Mouse (Mus musculus) ovary, adult 18-20 months (tissue): ENCODE measurements at regions not wholly inside any gene's neighbourhood (a gene's known extent, or its start where the extent isn't known, plus 50 kb on each side); places are given as distances from the start of the nearest gene placed in this dataset.
A peak's percentile ranks its signal among the peaks of the same experiment; 100 is the strongest.

ENCODE experiments used
- DNase-seq: peaks from one replicate; pipeline ENCODE4 v3.0.0; 2022; ENCODE audit warnings: low spot score, mixed read lengths

DNA sequence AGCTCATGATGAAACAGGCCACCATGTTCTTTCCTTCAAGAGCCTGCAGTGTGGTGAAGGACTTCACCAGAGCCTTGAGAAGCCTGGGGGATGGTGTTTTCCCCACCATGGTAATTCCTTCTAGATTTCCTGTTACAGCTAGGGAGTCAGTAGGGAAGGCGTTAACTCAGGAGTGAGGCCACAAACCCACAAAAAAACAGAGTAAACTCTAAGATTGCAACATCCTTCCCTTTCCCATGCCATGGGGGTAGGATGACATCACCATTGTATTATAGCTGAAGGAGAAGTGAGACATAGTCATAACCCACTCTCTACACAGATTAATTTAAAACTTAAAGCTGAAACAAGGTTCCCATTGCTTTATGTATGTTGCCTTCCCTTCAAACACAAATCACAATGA lies 218.7 kb upstream of the F930015N05Rik start:
- no peak for DNase-seq

DNA sequence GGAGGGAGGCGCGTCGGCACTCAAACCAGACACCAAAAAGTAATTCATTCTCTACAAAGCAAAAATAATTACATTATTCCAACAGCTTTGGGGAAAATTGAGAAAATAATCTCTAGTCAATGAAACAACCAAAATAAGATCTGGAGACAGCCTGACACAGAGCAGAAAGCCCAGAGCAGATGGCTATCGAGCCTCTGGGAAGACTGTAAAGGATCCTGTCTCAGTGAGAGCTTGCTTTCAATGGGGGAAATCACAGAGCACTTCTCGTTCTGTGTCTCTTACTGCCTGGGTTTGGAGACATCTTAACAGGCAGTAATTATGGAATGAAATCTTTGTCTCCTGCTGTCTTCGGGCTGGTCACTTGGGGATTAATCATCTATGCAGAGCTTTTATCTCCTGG lies 226.7 kb upstream of the F930015N05Rik start:
- DNase-seq, result no peak

DNA sequence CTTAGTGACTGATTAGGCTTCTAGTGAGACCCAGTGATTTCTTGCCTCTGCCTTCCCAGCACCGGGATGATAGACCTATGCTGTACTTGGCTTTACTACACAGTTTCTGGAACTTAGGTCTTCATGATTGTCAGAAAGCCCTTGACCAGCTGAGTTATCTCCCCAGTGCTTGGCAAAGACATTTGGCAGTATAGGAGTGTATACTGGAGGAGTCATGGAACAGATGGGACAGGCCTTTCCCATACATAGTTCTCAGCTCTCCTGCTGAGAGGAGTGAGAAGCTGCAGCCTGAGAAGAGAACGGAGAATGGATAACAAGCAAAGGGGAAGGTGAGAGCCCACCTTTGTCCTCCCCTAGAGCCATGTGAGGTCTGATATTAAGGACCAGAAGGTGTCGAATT lies 230.6 kb upstream of the F930015N05Rik start:
- DNase-seq, result no peak

DNA sequence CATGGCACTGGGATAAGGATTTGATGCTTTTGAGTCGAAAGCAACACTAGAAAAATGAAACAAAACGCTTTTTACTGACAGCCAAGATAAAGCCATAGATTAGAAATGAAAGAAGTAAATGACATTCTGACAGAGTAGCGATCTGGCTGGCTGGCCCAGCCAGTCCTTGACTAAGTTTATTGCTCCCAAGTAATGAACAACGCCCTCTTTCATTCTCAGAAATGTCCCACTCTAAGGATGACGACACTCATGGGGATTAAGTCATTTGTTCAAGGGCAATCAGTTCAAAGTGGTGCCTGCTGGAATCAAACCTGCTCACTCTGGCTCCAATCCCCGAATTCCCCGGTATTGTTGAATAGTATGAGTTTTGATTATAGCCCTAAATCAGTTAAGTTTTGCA lies 231.1 kb upstream of the F930015N05Rik start:
- no peak for DNase-seq

DNA sequence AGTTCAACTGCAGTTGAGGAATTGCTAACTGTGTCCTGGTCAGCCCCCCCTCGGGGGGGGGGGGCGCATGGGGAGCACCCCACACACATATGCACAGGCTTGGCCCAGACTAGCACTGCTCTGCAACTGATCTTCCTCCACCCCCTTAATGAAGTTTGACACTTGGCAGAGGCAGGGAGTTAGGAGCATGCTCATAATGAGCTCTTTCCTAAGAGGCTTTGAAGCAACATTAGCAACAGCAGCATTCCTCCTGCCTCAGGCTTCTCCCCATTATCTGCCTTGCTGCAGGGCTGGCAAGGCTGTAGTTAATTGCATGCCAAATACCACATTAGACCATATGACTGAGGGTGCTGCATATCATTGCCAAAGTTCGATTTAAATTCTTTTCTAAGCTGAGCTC lies 235.4 kb upstream of the F930015N05Rik start:
- DNase-seq, result no peak

DNA sequence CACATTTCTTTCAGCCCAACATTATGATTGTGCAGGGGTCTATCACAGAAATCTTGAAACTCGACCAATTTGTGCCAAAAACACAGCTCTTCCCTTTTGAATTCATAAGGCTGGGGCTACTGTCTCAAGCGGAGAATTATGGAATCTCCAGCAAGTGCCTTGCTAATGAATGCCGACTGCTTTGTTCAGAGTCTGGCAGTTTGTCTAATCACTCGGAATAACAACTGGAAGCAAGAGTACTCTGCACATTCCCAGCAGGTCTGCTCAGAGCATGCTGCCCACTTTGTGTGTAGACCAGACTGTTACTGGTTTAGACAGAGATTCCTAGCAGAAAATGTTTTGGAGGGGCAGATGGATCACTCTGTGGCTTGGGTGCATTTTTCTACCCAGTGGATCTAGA lies 237.1 kb upstream of the F930015N05Rik start:
- DNase-seq, result no peak

DNA sequence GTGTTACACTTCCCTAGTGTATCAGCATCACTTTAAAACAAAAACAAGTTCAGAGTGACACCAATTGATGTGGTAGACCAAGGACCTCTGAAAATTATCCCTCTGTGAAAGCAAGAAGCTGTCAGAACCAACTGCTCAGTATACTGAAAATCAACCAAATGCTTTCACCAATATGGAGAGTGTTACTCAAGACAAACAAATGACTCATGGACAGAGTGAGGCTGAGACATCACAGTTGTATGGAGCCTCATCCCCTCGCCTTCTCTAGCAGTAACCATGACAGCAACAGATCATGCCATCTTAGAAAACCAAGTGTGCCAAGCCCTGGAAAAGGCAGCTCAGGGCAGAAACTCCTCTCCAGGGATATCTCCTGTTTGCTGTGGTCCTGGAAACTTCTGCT lies 267.3 kb upstream of the F930015N05Rik start:
- no peak for DNase-seq

DNA sequence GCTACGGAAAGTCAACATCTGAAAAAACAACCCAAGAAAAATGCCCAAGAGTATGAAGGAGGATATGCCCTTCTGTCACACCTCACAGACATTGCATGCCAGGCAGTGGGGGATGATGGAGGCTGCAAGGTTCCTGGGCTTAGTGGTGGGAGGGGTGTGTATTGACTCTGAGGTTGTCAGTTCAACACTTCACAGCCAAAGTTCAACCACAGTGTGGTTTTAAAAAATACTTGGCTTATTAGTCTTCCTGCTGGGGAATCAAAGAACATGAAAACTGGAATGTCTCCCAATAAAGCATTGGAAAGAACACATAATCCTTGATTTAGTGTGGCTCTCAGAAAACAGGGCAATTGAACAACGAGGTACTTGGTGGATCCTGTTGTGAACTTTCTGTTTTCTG lies 267.0 kb upstream of the Elac2 start:
- DNase-seq, result no peak

DNA sequence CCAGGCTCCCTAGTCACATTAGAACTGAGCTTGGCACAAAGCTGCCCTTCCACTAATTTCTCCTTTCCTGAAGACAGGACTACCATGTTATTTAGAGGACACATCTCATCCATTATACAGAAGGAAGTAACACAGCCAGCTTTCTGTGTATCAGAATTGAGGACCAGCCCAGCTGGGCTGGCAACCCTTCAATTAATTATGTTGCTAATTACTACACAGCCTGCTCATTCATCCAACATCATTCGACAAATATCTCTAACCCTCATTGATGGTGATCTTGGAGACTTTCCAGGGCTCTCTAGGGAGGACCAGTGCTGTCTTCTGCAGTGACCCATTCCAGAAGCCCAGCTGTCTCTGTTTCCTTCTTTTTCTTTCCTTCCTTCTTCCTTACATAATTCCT lies 263.7 kb upstream of the Elac2 start:
- DNase-seq, result no peak

DNA sequence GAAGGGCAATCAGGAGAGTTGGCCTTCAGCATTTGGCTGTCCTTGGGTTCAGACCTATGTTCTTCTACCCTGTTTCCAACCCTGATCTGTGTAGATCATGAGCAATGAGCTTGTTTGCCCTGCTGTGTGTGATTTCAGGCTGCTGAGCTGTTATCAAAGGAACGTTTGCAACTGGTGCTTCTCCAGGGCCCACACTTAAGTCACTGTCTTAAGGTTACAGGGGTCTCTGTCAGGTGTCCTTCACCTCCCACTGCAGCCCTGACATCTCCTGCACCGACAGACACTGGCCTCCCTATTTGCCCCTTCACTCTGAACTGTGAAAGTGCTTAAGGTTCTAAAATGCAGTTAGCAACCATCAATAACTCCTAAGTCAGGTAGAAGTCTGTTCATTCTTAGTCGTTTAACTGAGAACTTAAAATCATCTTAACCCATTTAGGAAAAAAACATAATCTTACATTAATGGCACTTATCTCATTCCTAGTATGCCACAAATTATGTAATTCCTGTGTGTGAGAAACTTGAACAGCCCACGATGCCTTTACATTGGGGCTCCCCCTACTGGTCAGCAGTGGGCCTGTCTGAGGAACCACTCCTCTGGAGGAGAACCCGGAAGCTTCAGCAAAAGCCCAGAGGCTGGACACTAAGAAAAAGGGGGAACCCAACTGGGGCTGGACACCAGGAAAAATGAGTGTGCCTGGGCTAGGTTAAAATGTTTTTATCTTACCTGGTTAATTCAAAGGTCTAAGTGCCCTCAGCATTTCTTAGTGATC lies 260.3 kb upstream of the Elac2 start:
- peak; percentile 54 for DNase-seq

DNA sequence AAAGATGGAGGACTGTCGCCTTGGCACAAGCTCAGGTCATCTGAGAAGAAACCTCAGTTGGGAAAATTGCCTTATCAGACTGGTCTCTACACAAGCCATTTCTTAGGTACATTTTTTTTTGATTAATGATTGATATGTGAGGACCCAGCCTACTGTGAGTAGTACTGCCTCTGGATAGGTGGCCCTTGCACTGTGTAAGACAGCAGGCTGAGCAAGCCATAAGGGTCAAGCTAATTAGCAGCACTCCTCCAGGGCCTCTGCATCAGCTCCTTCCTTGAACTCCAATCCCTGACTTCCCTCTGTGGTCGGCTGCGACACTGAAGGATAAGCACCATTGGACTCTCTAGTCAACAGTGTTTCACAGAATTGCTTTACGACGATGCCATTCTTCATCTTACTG lies 252.6 kb upstream of the Elac2 start:
- no peak for DNase-seq

DNA sequence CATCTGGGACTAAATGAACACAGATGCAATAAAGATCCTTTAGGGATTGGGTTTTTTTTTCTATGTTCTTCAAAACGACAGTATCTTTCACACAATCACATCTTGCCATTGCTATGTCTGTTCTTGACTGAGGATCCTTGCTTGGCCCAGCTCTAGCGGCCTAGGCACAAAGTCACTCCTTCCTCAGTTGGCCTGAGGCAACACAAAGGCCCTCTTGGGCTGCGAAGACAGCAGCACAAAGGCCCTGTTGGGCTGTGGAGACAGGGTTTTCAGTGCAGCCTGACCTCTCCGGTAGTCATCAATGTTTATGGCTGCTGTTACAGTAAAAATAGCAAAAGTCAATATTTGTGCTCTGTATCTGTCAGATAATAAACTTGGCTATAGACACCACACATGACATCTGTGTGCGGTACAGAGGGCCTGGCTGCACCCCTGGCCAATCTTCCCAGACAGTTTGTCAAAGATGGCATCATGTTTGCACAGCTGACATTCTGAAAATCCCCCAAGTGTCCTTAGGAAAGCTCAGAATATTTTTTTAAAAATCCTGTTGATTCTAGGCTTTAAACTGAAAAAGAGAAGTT lies 250.9 kb upstream of the Elac2 start:
- DNase-seq, result no peak

DNA sequence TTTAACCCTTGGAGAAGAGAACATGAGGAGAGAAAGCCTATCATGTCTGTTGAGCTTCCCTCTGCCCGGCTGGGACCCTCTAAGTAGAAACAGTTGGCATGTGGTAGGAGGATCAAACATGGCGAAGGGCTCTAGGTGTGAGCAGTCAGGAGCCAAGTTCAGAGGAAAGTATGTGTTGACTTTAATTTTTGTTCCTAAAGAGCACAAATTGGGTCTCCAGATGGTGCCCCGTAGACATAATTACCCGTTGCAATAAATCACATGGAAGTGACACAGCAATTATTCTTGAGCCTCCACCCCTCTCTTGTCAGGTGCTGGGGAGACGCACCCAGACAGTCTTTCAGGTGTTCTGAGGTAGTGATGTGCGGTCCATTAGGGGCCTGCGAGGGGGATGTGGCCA lies 239.9 kb upstream of the Elac2 start:
- DNase-seq, result no peak

DNA sequence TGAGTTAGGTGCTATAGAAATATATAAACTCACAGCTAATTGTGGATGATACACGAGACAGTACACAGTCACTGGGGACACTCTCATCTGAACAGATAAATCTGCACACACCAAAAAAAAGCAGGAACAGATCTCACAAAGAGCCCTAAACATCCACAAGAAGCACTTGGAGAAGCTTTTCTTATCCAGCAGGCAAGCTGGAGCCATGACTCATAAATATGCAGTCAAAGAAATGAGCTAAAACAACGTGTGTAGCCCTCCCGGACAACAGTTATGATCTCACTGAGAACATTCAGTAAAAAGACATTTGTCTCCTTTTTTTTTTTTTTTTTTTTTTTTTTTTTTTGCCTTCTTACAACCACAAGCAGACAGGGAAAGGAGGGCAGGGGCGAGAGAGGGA lies 235.1 kb upstream of the Elac2 start:
- no peak for DNase-seq

DNA sequence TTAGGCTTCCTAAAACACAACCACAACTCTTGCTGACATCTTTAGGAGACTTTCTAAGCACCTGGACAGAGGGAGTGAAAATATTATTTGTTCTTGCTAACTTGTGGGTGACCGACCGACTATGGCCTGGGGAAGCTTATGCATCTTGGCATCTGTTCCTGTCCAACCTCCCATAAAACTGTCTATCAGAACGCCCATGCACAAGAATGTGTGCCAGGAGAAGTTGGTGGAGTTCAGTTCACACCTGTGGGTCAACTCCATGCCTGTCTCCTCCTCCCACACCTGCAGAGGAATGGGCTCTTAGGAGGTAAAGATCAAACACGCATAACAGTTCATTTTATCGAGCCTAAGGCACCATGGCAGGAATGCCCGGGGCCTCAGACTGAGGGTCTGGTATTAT lies 232.7 kb upstream of the Elac2 start:
- DNase-seq, result no peak

DNA sequence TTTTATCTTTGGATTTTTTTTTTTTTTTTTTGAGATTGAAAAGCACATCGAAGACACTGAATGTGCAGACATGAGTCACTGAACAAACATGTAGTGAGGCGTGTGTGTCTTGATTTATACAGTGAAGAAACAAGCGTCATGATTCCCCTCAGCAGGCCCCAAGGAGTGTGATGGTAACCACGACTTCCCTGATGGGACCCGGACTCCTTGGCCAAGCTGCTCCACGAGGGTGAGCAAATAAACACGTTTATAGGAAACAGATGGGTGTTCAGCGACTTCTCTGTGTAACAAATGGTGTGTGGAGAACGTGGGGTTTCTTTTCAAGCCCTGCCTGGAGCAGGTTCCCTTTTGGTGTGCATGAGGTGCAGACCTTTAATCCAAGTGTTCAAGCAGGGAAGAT lies 228.9 kb upstream of the Elac2 start:
- DNase-seq, result no peak

DNA sequence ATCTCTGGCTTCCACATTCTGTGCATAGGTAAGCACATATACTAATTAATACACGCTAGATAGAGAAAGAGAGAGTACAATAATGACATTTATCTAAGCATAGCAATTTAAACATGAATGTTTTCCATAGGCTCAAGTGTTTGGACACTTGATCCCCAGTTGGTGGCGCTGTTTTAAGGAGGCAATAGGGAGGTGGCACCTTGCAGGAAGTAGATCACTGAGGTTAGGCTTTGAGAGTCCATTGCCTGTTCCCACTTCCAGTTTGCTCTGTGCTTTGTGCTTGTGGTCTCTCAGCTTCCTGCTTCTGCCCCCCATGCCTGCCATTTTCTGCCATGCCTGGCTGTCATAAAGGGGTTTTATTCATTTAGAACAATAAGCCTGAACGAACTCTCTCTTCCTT lies 226.5 kb upstream of the Elac2 start:
- no peak for DNase-seq

DNA sequence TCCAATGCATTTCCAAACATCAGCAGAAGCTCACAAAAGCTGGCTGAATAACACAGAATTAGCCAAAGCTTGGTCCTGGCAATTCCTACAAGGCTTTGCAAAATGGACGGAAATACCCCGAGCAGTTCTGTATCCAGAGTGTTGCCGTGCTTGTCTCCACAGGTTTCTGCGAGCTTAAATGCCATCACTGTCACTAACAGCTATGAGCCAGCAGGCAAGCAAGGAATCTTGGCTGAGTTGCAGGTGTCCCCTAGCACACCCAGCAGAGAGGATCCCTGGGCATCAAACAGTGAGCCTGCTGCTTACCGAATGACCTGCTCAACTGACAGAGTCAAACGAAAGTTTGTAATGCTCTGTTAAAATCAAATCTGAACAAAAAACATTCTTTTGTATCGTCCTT lies 226.0 kb upstream of the Elac2 start:
- no peak for DNase-seq

DNA sequence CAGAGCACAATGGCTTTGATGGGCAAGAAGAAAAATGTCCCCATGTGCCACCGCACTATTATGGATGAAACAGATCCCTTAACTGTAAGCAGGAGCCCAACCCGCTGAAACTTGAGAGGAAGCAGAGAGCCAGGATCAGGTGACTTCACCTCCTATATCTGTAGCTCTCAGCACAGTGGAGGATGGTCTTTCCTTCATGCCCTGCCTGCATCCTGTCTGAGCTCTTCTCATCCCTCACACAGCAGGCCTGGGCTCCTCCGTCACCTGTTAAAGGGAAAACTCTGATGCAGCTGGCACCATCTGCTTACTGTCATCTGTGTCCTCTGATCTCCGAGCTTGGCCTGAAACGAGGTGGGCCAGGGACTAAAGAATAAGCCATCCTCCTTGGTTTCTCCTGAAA lies 224.8 kb upstream of the Elac2 start:
- DNase-seq, result no peak

DNA sequence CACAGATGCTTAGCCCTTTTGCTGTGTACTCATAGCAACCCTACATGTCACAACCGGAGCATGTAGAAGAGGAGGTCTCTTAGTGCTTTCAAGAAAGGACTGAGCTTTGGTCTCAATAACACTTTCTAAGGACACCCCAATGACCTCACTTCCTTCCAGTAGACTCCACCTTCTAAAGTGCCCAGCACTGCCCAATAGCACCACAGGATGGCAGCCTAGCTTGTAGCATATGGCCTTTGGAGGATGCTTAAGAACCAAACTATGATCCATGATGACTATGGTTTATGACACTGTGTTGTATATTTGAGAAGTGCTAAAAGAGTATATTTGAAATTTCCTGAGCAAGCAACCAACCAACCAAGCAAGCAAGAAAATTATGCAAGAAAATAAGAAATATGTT lies 223.3 kb upstream of the Elac2 start:
- DNase-seq, result no peak

DNA sequence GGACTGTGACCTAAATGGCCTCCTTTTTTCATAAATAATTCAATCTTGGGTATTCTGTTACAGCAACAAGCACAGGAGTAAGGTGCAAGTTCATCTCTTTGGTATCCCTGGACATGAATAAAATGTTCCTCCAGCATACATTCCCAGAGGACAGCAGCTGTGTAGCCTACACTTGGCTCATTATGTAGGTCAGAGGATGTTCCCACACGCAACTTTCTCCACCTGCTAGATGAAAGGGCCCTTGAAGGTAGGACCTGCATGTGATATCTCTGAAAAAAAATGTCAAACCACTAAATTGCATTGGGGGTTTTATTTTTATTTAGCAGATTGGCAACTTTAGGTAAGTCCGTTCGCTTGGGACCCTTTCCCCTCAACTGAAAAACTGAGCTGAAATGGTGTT lies 218.2 kb upstream of the Elac2 start:
- no peak for DNase-seq

DNA sequence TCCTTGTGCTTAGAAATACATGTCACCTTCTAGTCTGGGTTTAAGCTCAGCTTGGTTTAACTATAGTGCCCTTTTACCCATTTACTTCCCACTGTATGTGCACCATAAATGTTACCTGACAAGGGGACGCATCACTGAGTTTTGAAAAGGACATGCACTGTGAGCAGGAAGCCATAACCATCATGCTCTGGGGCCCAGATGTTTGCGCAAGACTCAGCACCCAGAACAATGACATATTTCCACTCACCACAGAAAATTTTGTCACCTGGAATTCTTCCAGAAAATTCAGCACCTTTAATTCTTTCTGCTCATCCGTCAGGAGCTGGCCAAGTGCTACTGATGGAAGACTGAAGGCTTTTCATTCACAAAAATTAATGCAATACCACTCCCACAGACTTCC lies 216.1 kb upstream of the Elac2 start:
- DNase-seq, result no peak

DNA sequence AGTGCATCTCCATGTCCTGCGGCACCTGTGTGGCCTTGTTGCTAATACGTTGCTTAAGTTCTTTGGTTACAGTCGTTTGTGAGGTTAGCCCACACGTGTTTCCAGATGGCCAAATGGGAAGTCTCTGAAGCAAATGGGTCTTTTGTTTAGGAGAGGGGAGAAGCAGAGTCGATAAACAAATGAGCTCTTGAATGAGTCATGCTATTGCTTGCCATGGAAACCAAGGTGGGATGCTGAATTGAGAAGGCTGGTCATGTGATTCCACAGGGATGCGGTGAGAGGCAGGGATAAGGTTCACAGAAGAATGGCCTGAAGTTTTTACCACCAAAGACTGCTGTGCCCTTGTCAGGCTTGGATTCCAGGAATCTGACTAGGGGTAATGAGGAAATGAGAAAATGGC lies 214.8 kb upstream of the Elac2 start:
- DNase-seq, result no peak

DNA sequence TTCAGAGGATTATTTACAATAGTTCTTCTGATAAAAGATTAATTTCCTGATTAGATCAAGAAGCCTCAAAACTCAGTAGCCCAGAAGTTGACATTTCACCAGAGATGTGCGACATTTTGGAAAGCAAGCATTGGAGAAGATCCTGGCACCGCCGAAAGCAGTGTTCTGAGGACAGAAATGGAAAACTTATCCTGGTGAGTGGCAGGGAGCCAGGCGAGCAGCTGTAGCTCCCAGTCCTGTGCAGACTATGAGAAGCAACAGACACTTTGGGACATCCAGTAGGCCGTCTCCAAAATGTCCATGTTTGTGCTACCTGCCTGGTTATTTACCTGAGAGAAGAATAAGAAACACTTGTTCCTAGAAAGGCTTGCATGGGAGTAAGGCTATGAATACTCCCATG lies 202.1 kb upstream of the Elac2 start:
- DNase-seq, result no peak
